In the genomic region with DNA sequence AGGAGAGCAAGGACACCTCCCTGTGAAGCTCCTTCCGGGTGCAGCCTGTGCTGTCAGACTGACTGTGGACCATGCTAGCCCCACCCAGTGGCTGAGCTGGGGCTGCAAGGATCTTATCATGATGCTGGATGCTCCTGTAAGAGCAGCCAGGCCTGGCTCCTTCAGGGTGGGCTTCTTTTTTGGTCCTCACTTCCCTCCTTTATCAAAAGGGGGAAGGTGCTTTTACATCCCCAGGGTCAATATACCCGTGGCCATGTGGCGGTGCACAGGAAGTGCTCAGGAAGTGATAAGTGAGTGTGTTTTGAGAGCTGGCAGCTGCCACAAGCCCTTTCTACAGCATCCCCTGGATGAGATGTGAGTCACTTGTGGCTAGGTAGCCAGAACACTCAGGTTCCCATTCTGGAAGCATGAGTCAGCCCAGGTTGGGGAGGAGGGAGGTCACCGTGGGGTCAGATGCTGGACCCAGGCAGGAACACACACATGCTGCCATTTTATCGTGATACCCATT, we compare ENCODE assay signal across 11 mouse cellular contexts. TPM values are rescaled to one million over a fixed set of nuclear protein-coding genes. Genes with fewer than 3 reads are reported as not detected.
DNase-seq lines count a peak whose midpoint lies in the region; ATAC-seq lines count a peak whose summit lies in the region.
"Had no signal": no experiment of that assay in that cellular context is flagged by ENCODE, and none has a peak within 500 bp of the region (broad histone marks: within the 10 kb centered on the region; RNA-seq: fewer than 3 reads in every experiment).

No protein-coding gene starts in this region.

- H3K9ac ChIP-seq in kidney, embryonic 14.5 days (ENCODE audit: low read depth, low read length), result no peak overlapping the region
- H3K9ac ChIP-seq in hindbrain, embryonic 13.5 days, result no peak overlapping the region
- H3K9ac ChIP-seq: embryonic facial prominence, embryonic 12.5 days had no signal

- no peaks in the 10 kb centered on the region for H3K36me3 ChIP-seq in kidney, embryonic 14.5 days (ENCODE audit: control insufficient read depth, insufficient read depth, low read length)
- H3K36me3 ChIP-seq in hindbrain, embryonic 13.5 days, result no peaks in the 10 kb centered on the region
- H3K36me3 ChIP-seq: embryonic facial prominence, embryonic 12.5 days had no signal

- H3K27ac ChIP-seq in kidney, embryonic 14.5 days (ENCODE audit: low read depth, low read length), result no peak overlapping the region
- no peak overlapping the region for H3K27ac ChIP-seq in hindbrain, embryonic 13.5 days
- H3K27ac ChIP-seq: embryonic facial prominence, embryonic 12.5 days had no signal

- no peaks in the 10 kb centered on the region for H3K27me3 ChIP-seq in kidney, embryonic 14.5 days (ENCODE audit: control insufficient read depth, insufficient read depth, low read length)
- no peaks in the 10 kb centered on the region for H3K27me3 ChIP-seq in hindbrain, embryonic 13.5 days
- H3K27me3 ChIP-seq: embryonic facial prominence, embryonic 12.5 days had no signal

- H3K4me2 ChIP-seq in kidney, embryonic 14.5 days (replicated peaks; ENCODE audit: low read depth, low read length), result no peak overlapping the region
- H3K4me2 ChIP-seq in hindbrain, embryonic 13.5 days, result no peak overlapping the region
- H3K4me2 ChIP-seq: embryonic facial prominence, embryonic 12.5 days had no signal

- DNase-seq in kidney, postnatal 10 days, result peak; percentile 58
- peak; percentile 55 for DNase-seq in c-Kit-positive CD71-negative TER-119-negative erythroid progenitor cells, embryonic 14.5 days (ENCODE audit: low read depth)
- DNase-seq in lung, postnatal 4 days, result peak; percentile 67 to 70
- DNase-seq in neural tube, embryonic 10.5 days (ENCODE audit: extremely low spot score, low spot score), result no peak
- no peak for DNase-seq in cerebellum, adult 8-10 months

- H3K4me3 ChIP-seq in kidney, embryonic 14.5 days (ENCODE audit: low read length), result no peak overlapping the region
- H3K4me3 ChIP-seq in hindbrain, embryonic 13.5 days, result no peak overlapping the region
- H3K4me3 ChIP-seq: embryonic facial prominence, embryonic 12.5 days had no signal

- no peaks in the 10 kb centered on the region for H3K9me3 ChIP-seq in kidney, embryonic 14.5 days (ENCODE audit: control insufficient read depth, low read length)
- H3K9me3 ChIP-seq in hindbrain, embryonic 13.5 days, result no peaks in the 10 kb centered on the region
- H3K9me3 ChIP-seq: embryonic facial prominence, embryonic 12.5 days had no signal

- no peak for ATAC-seq in kidney, embryonic 14.5 days (ENCODE audit: low FRiP score, low TSS enrichment)
- ATAC-seq in CD4-positive, CD25-positive, alpha-beta regulatory T cell, adult 4 months, result peak; percentile 75
- ATAC-seq in hindbrain, embryonic 13.5 days (ENCODE audit: low FRiP score), result no peak

- WGBS in kidney, embryonic 14.5 days, result 49% methylated on average over 5 of the region's 5 CpGs
- WGBS in hindbrain, embryonic 13.5 days, result 75% methylated on average over 5 of the region's 5 CpGs

- no peaks in the 10 kb centered on the region for H3K4me1 ChIP-seq in kidney, embryonic 14.5 days (ENCODE audit: control insufficient read depth, insufficient read depth, low read length)
- H3K4me1 ChIP-seq in hindbrain, embryonic 13.5 days (replicated peaks), result no peaks in the 10 kb centered on the region
- H3K4me1 ChIP-seq: embryonic facial prominence, embryonic 12.5 days had no signal

RNA-seq across cellular contexts. Expression of a gene that starts 18.1 kb away (rescaled TPM):
- polyA plus RNA-seq in kidney, embryonic 14.5 days (2014; fragmentation: Nextera tagmentation; extraction: Ambion mirVana), result 2.4 and 3.6 TPM in 2 replicates
- under 1 TPM in 1 of 2 experiments, not detected in 1; 0.22 TPM for polyA plus RNA-seq in CD4-positive, CD25-positive, alpha-beta regulatory T cell, adult 4 months (2017; shearing (Covaris generic))
- 0.09 and 0.10 TPM in 2 replicates for polyA plus RNA-seq in hindbrain, embryonic 13.5 days (2015; fragmentation: Nextera tagmentation; extraction: Ambion mirVana)

RNA-seq across cellular contexts. Expression of a gene that starts 22.8 kb away (rescaled TPM):
- polyA plus RNA-seq in kidney, embryonic 14.5 days (2014; fragmentation: Nextera tagmentation; extraction: Ambion mirVana), result 34.6 and 44.0 TPM in 2 replicates
- under 1 TPM in 1 of 2 experiments, not detected in 1; 0.08 TPM for polyA plus RNA-seq in CD4-positive, CD25-positive, alpha-beta regulatory T cell, adult 4 months (2017; shearing (Covaris generic))
- polyA plus RNA-seq in hindbrain, embryonic 13.5 days (2015; fragmentation: Nextera tagmentation; extraction: Ambion mirVana), result 0.77 and 0.88 TPM in 2 replicates

RNA-seq across cellular contexts. Expression of a gene that starts 50.5 kb away (rescaled TPM):
- polyA plus RNA-seq in kidney, embryonic 14.5 days (2014; fragmentation: Nextera tagmentation; extraction: Ambion mirVana), result not detected in 2 replicates
- polyA plus RNA-seq in CD4-positive, CD25-positive, alpha-beta regulatory T cell, adult 4 months (2017; shearing (Covaris generic)), result 1 to 10 TPM in 1 of 2 experiments, under 1 TPM in 1; 0.66 to 1.1 TPM
- polyA plus RNA-seq in hindbrain, embryonic 13.5 days (2015; fragmentation: Nextera tagmentation; extraction: Ambion mirVana), result 0.19 and 0.23 TPM in 2 replicates
- polyA plus RNA-seq: spleen, adult 2 months had no signal

RNA-seq across cellular contexts. Expression of a gene that starts 59.5 kb away (rescaled TPM):
- polyA plus RNA-seq in kidney, embryonic 14.5 days (2014; fragmentation: Nextera tagmentation; extraction: Ambion mirVana), result 0.21 TPM in 1 of 2 replicates, not detected in the other
- polyA plus RNA-seq in CD4-positive, CD25-positive, alpha-beta regulatory T cell, adult 4 months (2017; shearing (Covaris generic)), result not detected
- not detected in 2 replicates for polyA plus RNA-seq in hindbrain, embryonic 13.5 days (2015; fragmentation: Nextera tagmentation; extraction: Ambion mirVana)
- polyA plus RNA-seq: embryonic facial prominence, embryonic 12.5 days; limb, embryonic 14.5 days; spleen, adult 2 months had no signal

Comparison
In these comparisons a context has a peak if more than half of its experiments do, and no peak if none do; other contexts are left out.
1. DNase-seq: peak in kidney, postnatal 10 days (single experiment), c-Kit-positive CD71-negative TER-119-negative erythroid progenitor cells, embryonic 14.5 days (single experiment) and lung, postnatal 4 days (2 of 2); none in neural tube, embryonic 10.5 days (single experiment) and cerebellum, adult 8-10 months (single experiment).
2. RNA of a gene that starts 22.8 kb away (polyA plus RNA-seq): 34.6 to 44.0 TPM in kidney, embryonic 14.5 days; 0.77 to 0.88 TPM in hindbrain, embryonic 13.5 days and 0.08 TPM in CD4-positive, CD25-positive, alpha-beta regulatory T cell, adult 4 months; every median in the first group is over 10 times any median in the second.